Mouse (Mus musculus) kidney, embryonic 14.5 days (tissue): ENCODE data around the gene Awat2. TPM values are rescaled to one million over a fixed set of nuclear protein-coding genes. Genes with fewer than 3 reads are reported as not detected.

Experiments used
- ATAC-seq: fragments of 200-750 bp; cut with Nextera tagmentation; 2 replicates; pipeline ENCODE4 v1.8.0; 2017; ENCODE audit warnings: moderate number of reproducible peaks, mild to moderate bottlenecking, moderate TSS enrichment, moderate library complexity; ENCODE audit not compliant: low FRiP score, low TSS enrichment
- H3K27ac ChIP-seq: fragments of 300-500 bp; sonication (generic); 2 replicates; pipeline ENCODE4 v1.5.1; 2014; ENCODE audit warnings: low read depth, mild to moderate bottlenecking, low read length, moderate library complexity, mixed read lengths
- H3K27me3 ChIP-seq: fragments of 300-500 bp; sonication (generic); 2 replicates; pipeline ENCODE4 v1.6.1; 2014; ENCODE audit warnings: mild to moderate bottlenecking, low read length; ENCODE audit not compliant: control insufficient read depth, insufficient read depth
- H3K36me3 ChIP-seq: fragments of 300-500 bp; sonication (generic); 2 replicates; pipeline ENCODE4 v1.6.1; 2014; ENCODE audit warnings: low read length, mixed read lengths; ENCODE audit not compliant: control insufficient read depth, insufficient read depth
- H3K4me1 ChIP-seq: fragments of 300-500 bp; sonication (generic); 2 replicates; pipeline ENCODE4 v1.6.1; 2014; ENCODE audit warnings: low read length, mixed read lengths; ENCODE audit not compliant: control insufficient read depth, insufficient read depth
- H3K4me2 ChIP-seq: fragments of 300-500 bp; sonication (generic); replicated peaks from 2 replicates; pipeline ENCODE4 v1.6.1; 2014; ENCODE audit warnings: low read depth, mild to moderate bottlenecking, low read length
- H3K4me3 ChIP-seq: fragments of 300-500 bp; sonication (generic); 2 replicates; pipeline ENCODE4 v1.5.1; 2014; ENCODE audit warnings: mild to moderate bottlenecking, low read length
- H3K9ac ChIP-seq: fragments of 300-500 bp; sonication (generic); 2 replicates; pipeline ENCODE4 v1.6.1; 2014; ENCODE audit warnings: low read depth, mild to moderate bottlenecking, low read length, moderate library complexity
- H3K9me3 ChIP-seq: fragments of 300-500 bp; sonication (generic); 2 replicates; pipeline ENCODE4 v1.6.1; 2016; ENCODE audit warnings: low read length; ENCODE audit not compliant: control insufficient read depth
- WGBS: fragments of 180-500 bp; shearing (Covaris S2); extraction: QIAGEN DNeasy Blood & Tissue Kit; methylation state at CpG from one replicate; pipeline ENCODE4 v1.1.7; 2014; 5-methylcytosine and 5-hydroxymethylcytosine counted together
- polyA plus RNA-seq: library from polyadenylated mRNA; unstranded; fragments of >200 nt; fragmentation: Nextera tagmentation; extraction: Ambion mirVana; gene quantifications from 2 replicates; pipeline ENCODE4 v1.2.1, GENCODE M21; 2014

The Awat2 gene
- polyA plus RNA-seq, 1 experiment from 2014 or later: 0.42 TPM

DNA sequence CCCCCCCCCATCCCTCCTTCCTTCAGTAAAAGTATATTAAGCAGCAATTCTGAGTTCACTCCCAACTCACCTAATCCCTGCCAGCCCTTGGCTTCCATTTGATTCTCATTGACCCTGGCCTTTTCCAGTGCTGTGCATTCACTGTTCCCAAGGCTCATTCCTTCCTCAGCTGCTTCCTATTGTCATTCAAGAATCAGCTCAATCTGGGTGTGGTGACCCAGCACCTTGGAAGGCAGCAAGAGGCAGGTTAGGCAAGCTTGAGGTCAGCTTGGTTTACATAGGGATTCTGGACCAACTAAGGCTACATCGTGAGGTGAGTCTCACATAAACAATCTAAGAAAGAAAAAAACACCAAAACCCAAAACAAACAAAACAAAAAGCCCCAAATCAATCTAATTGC lies 33.3 kb downstream of the Awat2 start:
- Histone ChIP-seq H3K4me2 (no peak overlapping the region), H3K36me3 (no peaks in the 10 kb centered on the region), H3K9ac (no peak overlapping the region), H3K27me3 (no peaks in the 10 kb centered on the region), H3K4me3 (no peak overlapping the region), H3K9me3 (no peaks in the 10 kb centered on the region), H3K27ac (no peak overlapping the region), H3K4me1 (no peaks in the 10 kb centered on the region)
- 77% methylated on average over 1 of the region's 1 CpGs for WGBS
- ATAC-seq: no peak

GRCm38 (mm10) chrX:100401657-100402056 lies 40.9 kb downstream of the Awat2 start:
- Histone ChIP-seq H3K27me3 (no peaks in the 10 kb centered on the region), H3K36me3 (no peaks in the 10 kb centered on the region), H3K9me3 (no peaks in the 10 kb centered on the region), H3K4me3 (no peak overlapping the region), H3K4me2 (no peak overlapping the region), H3K4me1 (no peaks in the 10 kb centered on the region), H3K27ac (no peak overlapping the region), H3K9ac (no peak overlapping the region)
- 80% methylated on average over 5 of the region's 5 CpGs for WGBS
- ATAC-seq: no peak

- Histone ChIP-seq H3K9ac (no peak overlapping the region), H3K4me2 (no peak overlapping the region), H3K27ac (no peak overlapping the region), H3K36me3 (no peaks in the 10 kb centered on the region), H3K27me3 (0 out of 2 replicates have a peak, but pooled peaks cover 3% of the 10 kb centered on the region), H3K4me1 (no peaks in the 10 kb centered on the region), H3K4me3 (no peak overlapping the region), H3K9me3 (no peaks in the 10 kb centered on the region)
- ATAC-seq: no peak
Measured at GRCm38 (mm10) chrX:100400900-100401299, 41.6 kb downstream of the Awat2 start.

- H3K27ac ChIP-seq: no peak overlapping the region
- no peak for ATAC-seq
- no peaks in the 10 kb centered on the region for H3K36me3 ChIP-seq
- no peaks in the 10 kb centered on the region for H3K9me3 ChIP-seq
- 83% methylated on average over 8 of the region's 8 CpGs for WGBS
- H3K27me3 ChIP-seq: 0 out of 2 replicates have a peak, but pooled peaks cover 3% of the 10 kb centered on the region
- no peak overlapping the region for H3K9ac ChIP-seq
- no peak overlapping the region for H3K4me2 ChIP-seq
- no peak overlapping the region for H3K4me3 ChIP-seq
- no peaks in the 10 kb centered on the region for H3K4me1 ChIP-seq
Measured at GRCm38 (mm10) chrX:100395026-100395425, 47.5 kb downstream of the Awat2 start.

- Histone ChIP-seq H3K36me3 (no peaks in the 10 kb centered on the region), H3K9me3 (no peaks in the 10 kb centered on the region), H3K27ac (no peak overlapping the region), H3K4me1 (no peaks in the 10 kb centered on the region), H3K4me3 (no peak overlapping the region), H3K4me2 (no peak overlapping the region), H3K27me3 (0 out of 2 replicates have a peak, but pooled peaks cover 3% of the 10 kb centered on the region), H3K9ac (no peak overlapping the region)
- ATAC-seq: no peak
- 65% methylated on average over 7 of the region's 7 CpGs for WGBS
Measured at GRCm38 (mm10) chrX:100394223-100394861, 48.2 kb downstream of the Awat2 start.

DNA sequence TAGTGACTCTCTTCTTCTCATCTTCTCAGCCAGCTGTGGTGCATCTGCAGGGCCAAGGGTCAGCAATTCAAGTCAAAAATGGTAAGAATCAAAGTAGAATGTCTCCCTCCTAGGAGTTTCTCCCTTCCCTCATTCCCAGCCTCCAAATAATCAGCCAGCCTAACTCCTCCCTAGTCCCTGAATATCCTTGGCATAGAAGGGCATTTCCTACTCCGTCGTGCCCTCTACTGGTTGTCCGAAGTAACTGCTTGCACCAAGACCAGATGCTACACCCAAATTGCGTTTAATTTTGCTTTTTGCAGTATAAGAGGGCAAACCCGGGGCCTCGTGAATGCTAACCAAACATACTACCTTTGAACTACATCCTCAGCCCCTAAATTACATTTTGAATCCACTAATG lies 50.2 kb downstream of the Awat2 start:
- no peak overlapping the region for H3K9ac ChIP-seq
- no peak for ATAC-seq
- H3K36me3 ChIP-seq: no peaks in the 10 kb centered on the region
- H3K27ac ChIP-seq: no peak overlapping the region
- H3K4me2 ChIP-seq: no peak overlapping the region
- H3K4me3 ChIP-seq: no peak overlapping the region
- no peaks in the 10 kb centered on the region for H3K4me1 ChIP-seq
- H3K9me3 ChIP-seq: no peaks in the 10 kb centered on the region
- 0 out of 2 replicates have a peak, but pooled peaks cover 3% of the 10 kb centered on the region for H3K27me3 ChIP-seq
- whole genome bisulfite sequencing: 49% methylated on average over 6 of the region's 6 CpGs

GRCm38 (mm10) chrX:100389887-100390286 lies 52.6 kb downstream of the Awat2 start:
- H3K4me2 ChIP-seq: no peak overlapping the region
- no peak overlapping the region for H3K9ac ChIP-seq
- no peaks in the 10 kb centered on the region for H3K27me3 ChIP-seq
- H3K9me3 ChIP-seq: no peaks in the 10 kb centered on the region
- H3K27ac ChIP-seq: no peak overlapping the region
- WGBS: 93% methylated on average over 1 of the region's 1 CpGs
- no peak for ATAC-seq
- H3K36me3 ChIP-seq: no peaks in the 10 kb centered on the region
- H3K4me3 ChIP-seq: no peak overlapping the region
- no peaks in the 10 kb centered on the region for H3K4me1 ChIP-seq

DNA sequence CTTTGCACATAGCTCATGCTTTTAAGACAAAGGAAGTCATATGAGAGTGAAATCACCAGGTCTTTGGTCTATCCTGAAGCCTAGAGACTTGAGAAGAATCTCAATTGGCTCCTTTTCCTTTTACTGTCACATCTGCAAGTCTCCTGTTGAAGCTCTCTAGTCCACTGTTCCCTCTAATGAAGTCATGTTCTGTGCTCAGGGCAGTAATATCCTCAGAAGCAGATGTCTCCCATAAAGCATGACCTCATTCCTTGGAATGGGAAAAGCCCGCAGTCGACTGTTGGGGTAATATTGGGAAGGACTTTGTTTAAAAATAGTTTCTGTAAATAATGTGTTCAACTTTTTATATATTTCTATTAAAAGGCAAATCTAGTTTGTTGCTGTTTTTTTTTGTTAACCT lies 85.5 kb downstream of the Awat2 start:
- no peak for ATAC-seq
- 91% methylated on average over 2 of the region's 2 CpGs for WGBS
- Histone ChIP-seq H3K27me3 (peaks cover 3% of the 10 kb centered on the region; the same call in 1 of the 2 replicates), H3K4me3 (no peak overlapping the region), H3K36me3 (no peaks in the 10 kb centered on the region), H3K27ac (no peak overlapping the region), H3K4me1 (no peaks in the 10 kb centered on the region), H3K9ac (no peak overlapping the region), H3K4me2 (no peak overlapping the region), H3K9me3 (no peaks in the 10 kb centered on the region)
